Mouse (Mus musculus): ENCODE measurements around the gene Tsen34.
A peak's percentile ranks its signal among the peaks of the same experiment; 100 is the strongest.
"Not testable (repeated sequence)": the region's sequence is repeated elsewhere in the genome, so short reads cannot be mapped to it uniquely, and the experiment has no call there.

The Tsen34 gene

GRCm38 (mm10) chr7:3715249-3715648 lies 22.6 kb downstream of the Tsen34 start:
- DNase-seq (ENCODE audit: low read depth in 1 of 2, low spot score in 2 of 2) = no peak

DNA sequence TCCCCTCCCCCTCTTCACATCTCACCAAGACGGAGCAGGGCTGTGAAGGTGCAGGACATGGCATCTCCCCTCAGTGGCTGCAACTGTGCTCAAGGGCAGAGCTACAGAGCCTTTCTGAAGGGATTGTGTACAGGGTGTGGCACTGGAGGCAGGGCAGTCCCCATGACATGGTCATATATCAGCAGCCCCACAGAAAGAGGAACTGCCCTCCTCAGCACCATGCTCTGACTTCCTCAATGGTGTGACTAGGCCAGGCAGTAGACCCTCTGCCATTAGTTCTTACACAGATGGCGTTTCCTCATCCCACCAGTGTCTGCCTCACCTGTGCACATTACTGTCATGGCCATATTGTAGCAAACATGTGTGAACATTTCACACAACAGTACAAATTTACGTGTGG lies 27.6 kb downstream of the Tsen34 start, which contains the start of gene Pirb:
Gene Pirb (minus strand): TSS at position 124 of the 400 bp plus-strand sequence.
- peak in 1 of 2 experiments; percentile 17 for DNase-seq (ENCODE audit: low read depth in 1 of 2, low spot score in 2 of 2)

DNA sequence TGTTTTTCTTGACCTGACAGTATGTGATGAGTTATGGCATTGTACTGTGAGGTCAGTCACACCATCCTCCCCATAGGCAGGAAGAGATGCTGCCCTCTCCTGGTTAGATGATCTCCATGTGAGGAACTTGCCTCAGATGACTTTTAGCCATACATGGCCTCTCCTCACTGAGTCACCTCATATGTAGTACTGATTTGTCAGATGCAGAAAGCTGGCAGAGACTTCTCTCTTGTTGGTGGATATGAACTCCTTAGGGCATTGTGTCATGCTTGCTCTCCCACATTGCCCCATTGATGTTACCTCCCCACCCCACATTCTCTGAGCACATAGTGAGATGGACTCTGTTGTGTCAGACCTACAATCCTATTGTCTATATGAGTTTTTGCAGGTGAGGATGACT lies 32.8 kb downstream of the Tsen34 start:
- DNase-seq (ENCODE audit: low read depth in 1 of 2, low spot score in 2 of 2) = not testable (repeated sequence)

- DNase-seq (ENCODE audit: low read depth in 1 of 2, low spot score in 2 of 2) = not testable (repeated sequence)
Observed at GRCm38 (mm10) chr7:3732675-3733074, 40.0 kb downstream of the Tsen34 start.
